ENCODE assay signal across 19 mouse cellular contexts in the genomic region with DNA sequence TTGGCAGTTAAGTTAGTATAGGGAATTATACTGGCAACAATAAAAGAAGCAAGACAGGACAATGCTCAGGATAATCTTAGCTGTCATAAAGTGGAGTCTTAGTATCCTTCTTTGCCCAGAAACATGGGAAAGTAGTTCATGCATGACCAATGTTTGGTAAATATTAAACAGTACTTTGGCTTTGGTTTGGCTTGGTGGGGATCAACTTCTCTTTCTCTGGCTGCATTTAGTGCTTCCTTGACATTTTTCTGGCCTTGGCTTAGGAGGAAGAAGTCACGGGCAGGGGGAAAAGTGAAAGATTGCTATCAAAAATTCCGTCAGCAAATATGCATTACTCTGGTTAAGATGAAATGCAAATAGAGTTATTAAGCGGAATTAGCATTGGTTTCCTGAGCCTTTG.
DNase-seq lines count a peak whose midpoint lies in the region; ATAC-seq and TF ChIP-seq lines count a peak whose summit lies in the region.
"Had no signal": no experiment of that assay in that cellular context is flagged by ENCODE, and none has a peak within 500 bp of the region (broad histone marks: within the 10 kb centered on the region; RNA-seq: fewer than 3 reads in every experiment).

No protein-coding gene starts in this region.

- H3K9ac ChIP-seq in kidney, postnatal 0 days (ENCODE audit: low read depth, low read length) = no peak overlapping the region
- no peak overlapping the region for H3K9ac ChIP-seq in neural tube, embryonic 15.5 days (replicated peaks)
- H3K9ac ChIP-seq: forebrain, embryonic 15.5 days; heart, embryonic 15.5 days; hindbrain, embryonic 13.5 days had no signal

- no peaks in the 10 kb centered on the region for H3K27me3 ChIP-seq in kidney, postnatal 0 days (ENCODE audit: insufficient read depth, low read length)
- no peaks in the 10 kb centered on the region for H3K27me3 ChIP-seq in neural tube, embryonic 15.5 days (replicated peaks)
- H3K27me3 ChIP-seq: forebrain, embryonic 15.5 days; heart, embryonic 15.5 days; hindbrain, embryonic 13.5 days had no signal

- H3K9me3 ChIP-seq in kidney, postnatal 0 days (replicated peaks; ENCODE audit: low read length) = no peaks in the 10 kb centered on the region
- H3K9me3 ChIP-seq in neural tube, embryonic 15.5 days (replicated peaks) = no peaks in the 10 kb centered on the region
- H3K9me3 ChIP-seq: forebrain, embryonic 15.5 days; heart, embryonic 15.5 days; hindbrain, embryonic 13.5 days had no signal

- H3K36me3 ChIP-seq in kidney, postnatal 0 days (ENCODE audit: insufficient read depth, low read length) = no peaks in the 10 kb centered on the region
- H3K36me3 ChIP-seq in neural tube, embryonic 15.5 days = no peaks in the 10 kb centered on the region
- H3K36me3 ChIP-seq: forebrain, embryonic 15.5 days; heart, embryonic 15.5 days; hindbrain, embryonic 13.5 days had no signal

- 61% methylated on average over 3 of the region's 3 CpGs for WGBS in kidney, postnatal 0 days
- 87% methylated on average over 3 of the region's 3 CpGs for WGBS in neural tube, embryonic 15.5 days

- no peak overlapping the region for H3K4me2 ChIP-seq in kidney, postnatal 0 days (ENCODE audit: low read length)
- H3K4me2 ChIP-seq in neural tube, embryonic 15.5 days = no peak overlapping the region
- H3K4me2 ChIP-seq: forebrain, embryonic 15.5 days; heart, embryonic 11.5 days; heart, embryonic 15.5 days; hindbrain, embryonic 13.5 days had no signal

- peak; percentile 65 for DNase-seq in kidney, adult 11 months
- no peak for DNase-seq in kidney, adult 18-20 months
- DNase-seq in kidney, adult 9 months = peak; percentile 89
- DNase-seq in kidney, postnatal 0 days (ENCODE audit: low spot score) = peak; percentile 21
- peak; percentile 37 to 79 for DNase-seq in kidney, postnatal 36 days
- DNase-seq in heart, adult 18-20 months = no peak
- DNase-seq: adrenal gland, postnatal 14 days; cerebellum, adult 18-20 months; cerebellum, adult 9-11 months; cerebellum, postnatal 36 days; gastrocnemius, postnatal 36 days; heart, adult 11 months; heart, postnatal 14 days had no signal

- no peak overlapping the region for H3K4me3 ChIP-seq in kidney, postnatal 0 days (replicated peaks; ENCODE audit: low read depth, low read length)
- no peak overlapping the region for H3K4me3 ChIP-seq in neural tube, embryonic 15.5 days (replicated peaks)
- H3K4me3 ChIP-seq: forebrain, embryonic 15.5 days; heart, embryonic 15.5 days; hindbrain, embryonic 13.5 days had no signal

- ATAC-seq in kidney, postnatal 0 days (replicated peaks; ENCODE audit: low FRiP score, low read depth) = no peak
- no peak for ATAC-seq in neural tube, embryonic 15.5 days (ENCODE audit: low FRiP score)
- ATAC-seq: forebrain, embryonic 15.5 days; hindbrain, postnatal 0 days had no signal

- H3K27ac ChIP-seq in kidney, postnatal 0 days = peak overlapping the region; percentile 57
- H3K27ac ChIP-seq in neural tube, embryonic 15.5 days (replicated peaks) = no peak overlapping the region
- H3K27ac ChIP-seq: forebrain, embryonic 15.5 days; heart, embryonic 15.5 days; hindbrain, embryonic 13.5 days; hindbrain, postnatal 0 days had no signal

- H3K4me1 ChIP-seq in kidney, postnatal 0 days (replicated peaks; ENCODE audit: insufficient read depth, low read length) = no peaks in the 10 kb centered on the region
- H3K4me1 ChIP-seq in neural tube, embryonic 15.5 days = no peaks in the 10 kb centered on the region
- H3K4me1 ChIP-seq: forebrain, embryonic 15.5 days; heart, embryonic 15.5 days had no signal

- TF ChIP-seq CTCF in kidney, postnatal 0 days (IDR thresholded peaks at IDR 0.05; ENCODE audit: low read depth) = no peak

Comparison
In these comparisons a context has a peak if more than half of its experiments do, and no peak if none do; other contexts are left out.
1. DNase-seq: peak in kidney, adult 11 months (single experiment), kidney, adult 9 months (single experiment), kidney, postnatal 0 days (single experiment) and kidney, postnatal 36 days (2 of 2); none in kidney, adult 18-20 months (single experiment) and heart, adult 18-20 months (0 of 2).